Mouse (Mus musculus) layer of hippocampus, adult 2 months (tissue): ENCODE measurements around the gene Gm12184. TPM values are rescaled to one million over a fixed set of nuclear protein-coding genes. Genes with fewer than 3 reads are reported as not detected.
A peak's percentile ranks its signal among the peaks of the same experiment; 100 is the strongest.

Source experiments
- DNase-seq, 2 experiments: peaks; one replicate each; pipeline ENCODE4 v3.0.0; 2022; ENCODE audit warnings: low spot score in 2 of 2
- H3K27ac ChIP-seq: fragments of 200-600 bp; 2 replicates; pipeline ENCODE4 v1.8.1; 2022
- H3K4me3 ChIP-seq: fragments of 200-600 bp; 2 replicates; pipeline ENCODE4 v1.8.1; 2022; ENCODE audit warnings: mild to moderate bottlenecking
- CTCF ChIP-seq: fragments of 200-600 bp; conservative IDR thresholded peaks from 2 replicates; pipeline ENCODE4 v1.8.1; 2022; ENCODE audit warnings: antibody characterized with exemption, mild to moderate bottlenecking, moderate library complexity
- total RNA-seq, 2 experiments: library from RNA; stranded (reverse); gene quantifications; 2 replicates each; pipeline ENCODE4 v1.2.3; 2021

The Gm12184 gene
- total RNA-seq, 2 experiments from 2014 or later = 0.79 to 1.3 TPM

DNA sequence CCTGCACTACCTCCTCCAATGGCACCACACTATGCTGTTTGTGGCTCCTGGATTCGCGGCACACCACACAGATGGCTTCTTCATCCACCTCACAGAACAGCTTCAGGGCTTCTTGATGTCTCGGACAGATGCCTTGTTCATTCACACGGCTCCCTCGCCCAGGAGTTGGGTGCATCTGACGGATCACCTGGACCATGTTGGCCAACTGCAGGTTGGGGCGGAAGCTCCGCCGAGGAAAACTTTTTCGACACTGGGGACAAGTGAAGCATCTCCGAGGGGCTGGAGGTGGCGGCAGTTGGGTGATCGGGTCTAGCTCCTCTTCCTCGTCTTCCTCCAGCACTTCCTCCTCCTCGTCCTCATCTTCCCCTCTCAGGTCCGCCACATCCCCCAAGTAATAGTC, 10.6 kb downstream of the Gm12184 start:
- H3K4me3 ChIP-seq = peak overlapping the region; percentile 62
- DNase-seq = no peak
- TF ChIP-seq CTCF = no peak
- H3K27ac ChIP-seq = peak overlapping the region; percentile 100; the same call in 1 of the 2 replicates

DNA sequence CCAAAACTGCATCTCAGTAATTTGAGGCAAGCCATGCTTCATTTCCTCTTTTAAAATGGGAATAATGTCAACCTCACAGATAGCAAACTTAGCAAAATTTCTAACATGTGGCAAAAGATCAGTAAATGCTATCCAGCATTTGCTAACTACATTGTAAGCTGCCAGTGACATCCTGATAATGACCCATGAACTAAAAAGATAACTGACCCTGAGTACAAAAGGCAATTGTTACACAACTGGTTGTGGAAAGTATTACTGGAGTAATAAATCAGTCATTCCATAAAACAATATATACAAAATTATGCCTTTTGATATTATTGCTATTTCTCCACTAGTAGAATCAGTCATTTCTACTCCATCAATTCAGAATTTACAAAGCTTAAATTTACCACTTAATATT, 12.7 kb downstream of the Gm12184 start:
- Histone ChIP-seq H3K27ac (0 out of 2 replicates have a peak overlapping the region, but pooled peaks have one; percentile 32), H3K4me3 (no peak overlapping the region)
- DNase-seq = no peak
- no peak for TF ChIP-seq CTCF

DNA sequence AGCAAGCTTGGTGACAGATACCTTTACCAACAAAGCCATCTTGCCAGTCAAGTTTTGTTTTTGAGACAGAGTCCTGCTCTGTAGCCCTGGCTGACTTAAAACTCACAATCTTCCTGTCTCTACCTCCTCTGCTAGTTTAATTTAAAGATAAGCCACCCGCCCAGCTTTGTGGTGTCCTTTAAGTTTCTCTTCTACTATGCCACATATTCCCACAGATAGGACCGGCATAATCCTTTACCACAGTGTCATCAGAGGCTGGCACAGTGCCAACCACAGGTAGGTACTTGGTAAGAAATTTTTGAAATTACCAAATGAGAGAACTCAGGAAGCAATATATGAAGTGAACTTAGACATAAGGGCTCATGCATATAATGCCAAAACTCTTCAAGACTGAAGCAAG, 16.3 kb downstream of the Gm12184 start:
- TF ChIP-seq CTCF = no peak
- Histone ChIP-seq H3K27ac (no peak overlapping the region), H3K4me3 (no peak overlapping the region)
- DNase-seq = no peak

DNA sequence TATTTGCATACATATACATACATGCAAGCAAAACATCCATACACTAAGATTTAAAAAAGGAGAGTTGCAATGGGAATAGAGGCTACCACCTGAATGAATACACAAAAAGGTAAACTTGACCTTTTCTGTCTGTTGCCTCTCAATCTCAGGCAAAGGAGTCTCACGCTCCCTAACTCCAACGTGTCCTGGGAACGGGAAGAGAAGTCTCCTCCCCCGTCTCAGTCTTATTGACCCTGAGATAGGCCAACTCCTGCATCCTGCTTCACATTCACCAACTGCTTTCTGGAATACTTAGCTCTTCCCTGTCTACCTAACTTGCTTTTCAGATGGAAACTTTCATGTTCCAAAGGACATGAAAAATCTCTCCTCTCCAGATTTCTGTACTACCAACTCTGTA, 17.0 kb downstream of the Gm12184 start:
- Histone ChIP-seq H3K27ac (no peak overlapping the region), H3K4me3 (no peak overlapping the region)
- no peak for DNase-seq
- no peak for TF ChIP-seq CTCF

DNA sequence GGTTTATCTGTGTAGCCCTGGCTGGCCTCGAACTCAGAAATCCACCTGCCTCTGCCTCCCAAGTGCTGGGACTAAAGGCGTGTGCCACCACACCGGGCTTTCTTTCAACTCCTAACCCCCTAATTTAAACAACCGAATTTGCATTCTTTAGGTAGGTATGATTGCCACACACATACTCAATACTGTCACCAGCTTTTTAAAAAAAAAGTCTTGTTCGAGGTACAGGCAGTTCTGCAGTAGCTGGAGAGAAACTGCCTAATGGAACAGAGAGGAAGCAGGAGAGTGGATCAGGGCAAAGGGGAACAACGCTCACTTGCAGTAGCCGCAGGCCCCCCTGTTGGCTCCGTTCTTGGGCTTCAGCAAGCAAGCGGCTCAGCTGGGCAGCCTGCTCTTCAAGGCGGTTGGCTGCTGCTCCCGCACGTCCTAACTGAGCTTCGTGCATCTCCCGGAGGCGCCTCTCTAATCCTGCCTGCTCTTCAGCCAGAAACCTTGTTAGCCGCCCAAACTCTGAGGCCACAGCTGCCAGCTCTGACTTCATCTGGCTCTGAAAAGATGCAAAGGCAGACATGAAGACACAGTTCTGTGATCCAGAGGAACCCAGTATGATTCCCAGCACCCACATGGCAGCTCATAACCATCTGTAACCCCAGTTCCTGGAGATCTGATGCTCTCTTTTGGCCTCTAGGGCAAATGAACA, 17.6 kb downstream of the Gm12184 start:
- Histone ChIP-seq H3K27ac (peak overlapping the region; percentile 39; the same call in 1 of the 2 replicates), H3K4me3 (no peak overlapping the region)
- no peak for TF ChIP-seq CTCF
- DNase-seq = no peak

DNA sequence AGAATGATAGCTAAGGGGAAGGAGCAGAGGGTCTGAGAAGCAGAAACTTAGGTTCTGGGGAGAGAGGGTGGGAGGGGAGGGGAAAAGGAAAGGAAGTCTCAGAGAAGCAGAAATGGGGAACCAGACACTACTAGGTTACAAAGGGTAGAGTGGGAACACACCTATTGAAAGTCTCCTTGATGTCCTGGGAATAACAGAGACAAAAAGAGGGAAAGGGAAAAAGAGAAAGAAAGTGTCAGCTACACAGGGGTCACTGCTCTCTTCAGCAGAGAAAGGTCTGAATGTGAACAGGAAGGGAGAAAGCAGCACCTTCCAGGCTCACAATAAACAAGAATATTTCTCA, 18.2 kb downstream of the Gm12184 start:
- TF ChIP-seq CTCF = no peak
- no peak for DNase-seq
- H3K4me3 ChIP-seq = no peak overlapping the region
- H3K27ac ChIP-seq = peak overlapping the region; percentile 39; the same call in 1 of the 2 replicates

DNA sequence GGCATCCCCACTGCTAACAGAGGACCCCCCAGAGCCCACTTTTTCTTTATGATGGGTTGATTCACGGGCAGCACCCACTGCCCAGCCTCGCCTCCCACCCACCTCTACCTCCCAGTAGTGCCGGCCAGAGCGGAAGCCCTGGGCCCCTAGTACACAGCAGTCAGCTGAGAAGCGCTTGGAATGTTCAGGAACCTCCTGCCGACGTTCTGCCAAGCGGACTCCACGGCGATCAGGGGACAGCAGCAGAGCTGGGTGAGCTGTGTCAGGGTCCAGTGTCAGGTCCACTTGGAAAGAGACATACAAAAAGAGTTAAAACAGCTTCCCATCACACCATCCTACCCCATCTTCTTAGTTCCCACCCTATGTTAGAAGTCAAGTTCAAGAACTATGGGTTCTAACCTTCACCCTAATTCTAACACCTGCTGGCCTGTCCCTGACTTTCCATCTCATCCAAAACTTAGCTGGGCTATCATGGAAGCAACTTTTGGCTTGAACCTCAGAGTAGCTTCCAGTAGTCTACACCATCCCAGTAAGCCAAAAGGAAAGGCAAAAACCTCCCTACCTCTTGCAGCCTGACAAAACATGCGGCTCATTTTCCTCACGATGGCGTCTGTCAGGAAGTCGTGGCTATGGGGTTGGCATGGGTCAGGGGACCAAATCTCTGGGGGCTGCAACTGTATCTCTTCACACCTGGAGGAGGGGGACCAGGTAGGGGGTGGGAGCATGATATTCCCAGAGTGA, 18.7 kb downstream of the Gm12184 start:
- no peak overlapping the region for H3K4me3 ChIP-seq
- no peak for TF ChIP-seq CTCF
- peak overlapping the region; percentile 37 for H3K27ac ChIP-seq
- no peak for DNase-seq

DNA sequence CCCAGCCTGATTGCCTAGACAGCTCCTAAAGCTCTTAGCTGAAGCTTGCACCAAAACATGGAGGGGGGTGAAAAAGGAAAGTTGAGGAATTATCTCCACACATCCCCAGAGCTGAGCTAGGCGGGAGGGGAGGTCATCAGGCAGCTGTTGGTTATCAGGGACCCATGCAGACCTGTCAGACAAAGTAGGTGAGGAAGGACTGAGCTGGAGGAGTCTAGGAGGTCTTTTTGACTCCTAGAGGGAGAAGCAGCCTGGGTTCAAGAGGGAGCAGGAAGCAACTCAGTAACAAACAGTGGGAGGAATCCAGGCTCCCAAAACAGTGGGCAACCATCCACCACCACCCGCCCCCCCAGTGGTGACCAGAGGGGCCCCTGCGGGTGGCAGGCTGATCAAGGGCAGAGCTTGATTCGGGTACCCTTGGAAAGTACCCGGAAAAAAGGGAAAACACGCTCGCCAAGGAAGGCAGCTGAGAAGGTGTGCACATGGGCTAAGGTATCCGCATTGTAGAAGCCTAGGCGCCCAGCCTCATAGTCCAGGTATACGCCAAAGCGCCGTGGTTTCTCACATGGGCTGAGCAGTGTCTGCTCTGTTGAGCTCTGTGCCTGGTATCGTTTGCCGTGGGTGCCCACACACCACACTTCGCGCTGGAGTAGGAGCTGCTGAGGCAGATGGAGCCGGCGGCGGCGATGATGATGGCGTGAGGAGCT, 19.4 kb downstream of the Gm12184 start:
- peak overlapping the region; percentile 37 for H3K27ac ChIP-seq
- H3K4me3 ChIP-seq = no peak overlapping the region
- TF ChIP-seq CTCF = no peak
- DNase-seq = peak in 1 of 2 experiments; percentile 56

DNA sequence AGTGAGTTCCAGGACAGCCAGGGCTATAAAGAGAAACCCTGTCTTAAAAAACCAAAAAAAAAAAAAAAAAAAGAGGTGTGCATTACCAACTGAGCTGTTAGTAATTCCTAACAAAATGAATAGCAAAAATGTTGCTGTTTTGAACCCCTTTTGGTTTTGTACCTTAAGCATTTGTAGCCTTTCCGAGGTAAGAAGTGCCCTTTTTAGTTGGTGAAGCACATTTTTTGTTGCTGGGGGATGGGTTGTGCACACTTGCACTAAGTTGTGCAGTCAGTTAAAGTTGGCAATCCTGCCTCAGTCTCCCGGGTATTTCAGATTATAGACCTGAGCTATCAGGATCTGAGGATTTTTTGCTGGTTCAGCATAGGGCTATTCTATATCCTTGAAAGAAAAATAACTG, 21.5 kb downstream of the Gm12184 start:
- no peak overlapping the region for H3K4me3 ChIP-seq

DNA sequence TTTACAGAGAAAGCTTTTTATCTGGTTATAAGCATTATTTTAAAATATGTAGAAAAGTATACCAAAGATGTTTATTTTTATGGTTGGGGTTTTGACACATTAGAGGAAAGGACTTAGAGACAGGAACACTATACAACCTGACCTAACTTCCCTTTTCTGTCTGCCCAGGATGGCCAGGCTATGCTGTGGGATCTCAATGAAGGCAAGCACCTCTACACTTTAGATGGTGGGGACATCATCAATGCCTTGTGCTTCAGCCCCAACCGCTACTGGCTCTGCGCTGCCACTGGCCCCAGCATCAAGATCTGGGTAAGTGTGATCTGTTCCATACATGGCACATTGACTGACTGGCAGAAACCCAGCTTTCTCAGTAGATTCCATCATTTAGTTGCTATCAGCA, 22.5 kb downstream of the Gm12184 start:
- no peak for TF ChIP-seq CTCF
- Histone ChIP-seq H3K27ac (no peak overlapping the region), H3K4me3 (no peak overlapping the region)
- DNase-seq = no peak

More for the DNA sequence above, 21.5 kb downstream of the Gm12184 start:
- H3K27ac ChIP-seq = no peak overlapping the region
- no peak for TF ChIP-seq CTCF
- DNase-seq = no peak

DNA sequence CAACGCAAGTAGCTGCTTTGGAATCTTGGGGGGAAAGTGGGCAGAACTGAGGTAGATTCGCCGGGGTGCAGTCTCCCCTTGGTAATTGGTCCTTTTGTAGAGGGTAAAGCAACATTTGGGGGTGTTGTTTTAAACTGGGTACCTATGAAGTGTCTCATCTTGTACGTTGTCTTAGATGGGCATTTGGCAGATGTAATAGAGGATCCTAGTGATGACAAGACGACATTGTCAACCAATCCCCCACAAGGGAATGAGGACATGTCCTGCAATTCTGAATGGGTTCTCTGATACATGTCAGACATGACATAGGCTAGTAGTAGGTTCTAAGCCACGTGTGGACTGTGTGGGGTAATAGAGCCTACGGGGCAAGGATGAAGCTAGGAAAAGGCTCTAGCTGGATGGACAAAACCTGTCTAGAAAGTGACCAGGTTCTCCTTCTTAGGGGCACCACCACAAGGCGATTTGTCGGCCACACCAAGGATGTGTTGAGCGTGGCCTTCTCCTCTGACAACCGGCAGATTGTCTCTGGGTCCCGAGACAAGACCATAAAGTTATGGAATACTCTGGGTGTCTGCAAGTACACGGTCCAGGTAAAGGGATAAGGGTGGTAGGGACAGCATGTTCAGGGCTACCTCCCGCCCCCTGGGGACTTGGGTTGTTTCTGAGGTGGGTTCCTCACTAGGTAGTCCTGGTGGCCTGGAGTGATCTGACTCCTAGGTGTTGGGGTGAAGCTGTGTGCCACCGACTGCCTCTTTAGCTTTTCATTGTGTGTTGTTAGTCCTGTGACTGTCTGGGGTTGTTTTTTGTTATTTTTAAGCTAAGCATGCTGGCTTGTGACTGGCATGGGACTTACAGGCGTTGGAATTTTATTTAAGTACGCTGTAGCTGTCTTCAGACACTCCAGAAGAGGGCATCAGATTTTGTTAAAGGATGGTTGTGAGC, 24.4 kb downstream of the Gm12184 start:
- peak overlapping the region; percentile 83 for H3K4me3 ChIP-seq
- DNase-seq = no peak
- no peak; the same call in 1 of the 2 replicates for TF ChIP-seq CTCF

DNA sequence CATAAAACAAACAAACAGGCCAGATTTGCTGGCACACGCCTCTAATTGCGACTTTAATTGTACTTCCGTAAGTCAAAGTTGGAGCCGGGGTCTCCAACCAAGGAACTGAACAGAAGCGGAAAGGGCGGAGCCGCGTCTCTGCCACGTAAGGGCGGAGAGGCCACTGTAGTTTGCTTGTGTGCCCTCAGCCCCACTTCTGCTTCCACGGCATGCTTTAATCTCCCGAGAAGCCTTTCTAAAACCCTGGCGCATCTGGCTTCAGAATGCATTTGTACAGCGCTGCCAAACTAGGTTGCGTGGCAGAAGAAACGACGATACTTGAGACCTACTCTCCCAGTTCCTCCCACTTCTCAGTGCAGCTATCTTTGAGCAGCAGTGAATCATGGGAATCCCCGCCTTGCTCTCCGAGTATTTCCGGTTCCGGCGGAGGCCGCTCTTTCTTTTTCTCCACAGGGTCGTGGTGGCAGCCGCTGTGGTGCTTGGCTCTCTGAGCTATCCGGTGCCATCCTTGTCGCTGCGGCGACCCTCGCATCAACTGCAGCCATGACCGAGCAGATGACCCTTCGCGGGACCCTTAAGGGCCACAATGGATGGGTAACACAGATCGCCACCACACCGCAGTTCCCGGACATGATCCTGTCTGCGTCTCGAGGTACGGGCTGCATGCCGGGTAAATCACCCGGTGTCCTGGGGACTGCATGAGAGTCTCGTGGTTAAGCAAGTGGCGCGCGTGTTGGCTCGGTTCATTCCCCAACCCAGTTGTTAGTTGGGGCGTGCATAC, 26.3 kb downstream of the Gm12184 start, which contains the start of gene Rack1:
Gene Rack1 (plus strand): TSS at position 412 of the 781 bp plus-strand sequence.
- Histone ChIP-seq H3K4me3 (peak within 1 kb of the TSS; percentile 83), H3K27ac (peak within 1 kb of the TSS; percentile 97)
- no peak for TF ChIP-seq CTCF
- peak; percentile 87 to 92 for DNase-seq

More for the DNA sequence above, 24.4 kb downstream of the Gm12184 start:
- H3K27ac ChIP-seq = no peak overlapping the region
